Mouse (Mus musculus) CH12.LX (cell line): ENCODE measurements at regions not wholly inside any gene's neighbourhood (a gene's known extent, or its start where the extent isn't known, plus 50 kb on each side); places are given as distances from the start of the nearest gene placed in this dataset.
A peak's percentile ranks its signal among the peaks of the same experiment; 100 is the strongest.

Experiments used
- DNase-seq: peaks from one replicate; pipeline ENCODE4 v3.0.0-alpha.2; 2013; ENCODE audit errors: extremely low read depth
- H3K27ac ChIP-seq: 2 replicates; pipeline ENCODE4 v1.5.1; 2012; ENCODE audit warnings: low read depth, mild to moderate bottlenecking, control low read depth, moderate library complexity; ENCODE audit not compliant: insufficient read depth
- H3K27me3 ChIP-seq: replicated peaks from 2 replicates; pipeline ENCODE3; 2012; ENCODE audit warnings: inconsistent platforms
- H3K36me3 ChIP-seq, 2 experiments: replicated peaks in 1 of 2; 2 replicates each; pipeline versions ENCODE3 to v1.6.1; 2012; ENCODE audit warnings: inconsistent platforms in 1 of 2, low read length in 1 of 2, mild to moderate bottlenecking in 1 of 2, mixed read lengths in 1 of 2, moderate library complexity in 1 of 2; ENCODE audit not compliant: control insufficient read depth in 1 of 2, insufficient read depth in 1 of 2
- H3K4me1 ChIP-seq, 2 experiments: 2 replicates each; pipeline ENCODE4 v1.6.1; 2012; ENCODE audit warnings: inconsistent platforms in 1 of 2, moderate library complexity in 1 of 2; ENCODE audit not compliant: insufficient read depth in 2 of 2, control insufficient read depth in 1 of 2
- H3K4me2 ChIP-seq: 2 replicates; pipeline ENCODE4 v1.6.1; 2012; ENCODE audit warnings: low read depth, mild to moderate bottlenecking, control low read depth; ENCODE audit not compliant: poor library complexity, insufficient read depth, severe bottlenecking
- H3K4me3 ChIP-seq, 3 experiments: fragments of 150-350 bp in 1 of 3; sonication (generic) in 1 of 3; replicated peaks in 1 of 3; 2 replicates each; pipeline versions ENCODE3 to v1.5.1; 2011 to 2012; ENCODE audit warnings: low read depth in 2 of 3, low read length in 2 of 3, mild to moderate bottlenecking in 2 of 3, moderate library complexity in 2 of 3, control low read depth in 1 of 3, improper control_type of control experiment in 1 of 3, inconsistent platforms in 1 of 3, mixed read lengths in 1 of 3; ENCODE audit not compliant: poor library complexity in 1 of 3
- H3K79me2 ChIP-seq: replicated peaks from 2 replicates; pipeline ENCODE4 v1.6.1; 2012; ENCODE audit warnings: mild to moderate bottlenecking, moderate library complexity; ENCODE audit not compliant: control insufficient read depth, poor library complexity, insufficient read depth, severe bottlenecking; ENCODE audit errors: extremely low read depth
- H3K9ac ChIP-seq: 2 replicates; pipeline ENCODE4 v1.6.1; 2012; ENCODE audit warnings: low read depth, mild to moderate bottlenecking, control low read depth, moderate library complexity; ENCODE audit not compliant: insufficient read depth
- H3K9me3 ChIP-seq: replicated peaks from 2 replicates; pipeline ENCODE3; 2012; ENCODE audit warnings: low read length, inconsistent platforms, mixed read lengths
- CHD2 ChIP-seq: IDR thresholded peaks from 2 replicates; pipeline ENCODE4 v1.6.1; 2011; ENCODE audit warnings: low read length, improper control_type of control experiment
- CTCF ChIP-seq, 2 experiments: IDR thresholded peaks in 1 of 2; conservative IDR thresholded peaks in 1 of 2; 2 replicates each; pipeline ENCODE4 v1.5.1; 2011 to 2012; ENCODE audit warnings: low read depth in 2 of 2, low read length in 2 of 2, improper control_type of control experiment in 1 of 2, inconsistent platforms in 1 of 2, mild to moderate bottlenecking in 1 of 2, moderate library complexity in 1 of 2
- ELF1 ChIP-seq: IDR thresholded peaks from 2 replicates; pipeline ENCODE4 v1.6.1; 2014; ENCODE audit warnings: low read depth, mild to moderate bottlenecking, inconsistent platforms, low read length, improper control_type of control experiment
- EP300 ChIP-seq: IDR thresholded peaks from 2 replicates; pipeline ENCODE4 v1.6.1; 2011; ENCODE audit warnings: low read length, improper control_type of control experiment
- HCFC1 ChIP-seq: IDR thresholded peaks from 2 replicates; pipeline ENCODE4 v1.6.1; 2012; ENCODE audit warnings: low read depth, mild to moderate bottlenecking, inconsistent platforms, low read length, improper control_type of control experiment
- JUND ChIP-seq: conservative IDR thresholded peaks from 2 replicates; pipeline ENCODE4 v1.6.1; 2011; ENCODE audit warnings: low read depth, low read length, improper control_type of control experiment
- KAT2A ChIP-seq: IDR thresholded peaks from 2 replicates; pipeline ENCODE4 v1.6.1; 2012; ENCODE audit warnings: low read length, improper control_type of control experiment, inconsistent platforms; ENCODE audit not compliant: insufficient replicate concordance
- MAX ChIP-seq: IDR thresholded peaks from 2 replicates; pipeline ENCODE4 v1.6.1; 2011; ENCODE audit warnings: low read length, improper control_type of control experiment
- MAZ ChIP-seq: IDR thresholded peaks from 2 replicates; pipeline ENCODE4 v1.6.1; 2012; ENCODE audit warnings: low read depth, mild to moderate bottlenecking, inconsistent platforms, low read length, improper control_type of control experiment, moderate library complexity
- NRF1 ChIP-seq: IDR thresholded peaks from 2 replicates; pipeline ENCODE4 v1.6.1; 2014; ENCODE audit warnings: low read depth, mild to moderate bottlenecking, inconsistent platforms, low read length, improper control_type of control experiment, moderate library complexity
- POLR2A ChIP-seq: IDR thresholded peaks from 2 replicates; pipeline ENCODE4 v1.6.1; 2011; ENCODE audit warnings: low read depth, mild to moderate bottlenecking, improper control_type of control experiment, low read length
- POLR2AphosphoS2 ChIP-seq: IDR thresholded peaks from 2 replicates; pipeline ENCODE4 v1.6.1; 2011; ENCODE audit warnings: low read depth, low read length, improper control_type of control experiment
- RCOR1 ChIP-seq: conservative IDR thresholded peaks from 2 replicates; pipeline ENCODE4 v1.6.1; 2012; ENCODE audit warnings: low read depth, mild to moderate bottlenecking, inconsistent platforms, low read length, improper control_type of control experiment
- SIN3A ChIP-seq: IDR thresholded peaks from 2 replicates; pipeline ENCODE4 v1.6.1; 2012; ENCODE audit warnings: low read length, improper control_type of control experiment, inconsistent platforms
- SMC3 ChIP-seq: IDR thresholded peaks from 2 replicates; pipeline ENCODE4 v1.6.1; 2011; ENCODE audit warnings: low read depth, low read length, improper control_type of control experiment
- UBTF ChIP-seq: IDR thresholded peaks from 2 replicates; pipeline ENCODE4 v1.6.1; 2012; ENCODE audit warnings: low read depth, mild to moderate bottlenecking, inconsistent platforms, low read length, improper control_type of control experiment, moderate library complexity
- USF1 ChIP-seq: IDR thresholded peaks from 2 replicates; pipeline ENCODE4 v1.6.1; 2014; ENCODE audit warnings: low read depth, mild to moderate bottlenecking, inconsistent platforms, low read length, improper control_type of control experiment
- USF2 ChIP-seq: conservative IDR thresholded peaks from 2 replicates; pipeline ENCODE4 v1.6.1; 2011; ENCODE audit warnings: low read depth, low read length, improper control_type of control experiment
- ZNF384 ChIP-seq: IDR thresholded peaks from 2 replicates; pipeline ENCODE4 v1.6.1; 2012; ENCODE audit warnings: low read depth, low read length, improper control_type of control experiment, inconsistent platforms
- dilution Hi-C: fragments of 300-500 bp; cut with MboI; formaldehyde crosslinking; loops from 2 replicates; pipeline ENCODE4 v1.14.3; 2020; ENCODE audit warnings: low sequenced_read_pairs; ENCODE audit not compliant: extremely low pct_unique_long_range_greater_than_20kb, extremely low pct_ligation_motif_present
- in situ Hi-C: fragments of 300-500 bp; cut with MboI; formaldehyde crosslinking; loops from 3 replicates; pipeline ENCODE4 v1.14.3; 2019; ENCODE audit warnings: low sequenced_read_pairs, low pct_ligation_motif_present, low pct_unique_long_range_greater_than_20kb, mixed read lengths

DNA sequence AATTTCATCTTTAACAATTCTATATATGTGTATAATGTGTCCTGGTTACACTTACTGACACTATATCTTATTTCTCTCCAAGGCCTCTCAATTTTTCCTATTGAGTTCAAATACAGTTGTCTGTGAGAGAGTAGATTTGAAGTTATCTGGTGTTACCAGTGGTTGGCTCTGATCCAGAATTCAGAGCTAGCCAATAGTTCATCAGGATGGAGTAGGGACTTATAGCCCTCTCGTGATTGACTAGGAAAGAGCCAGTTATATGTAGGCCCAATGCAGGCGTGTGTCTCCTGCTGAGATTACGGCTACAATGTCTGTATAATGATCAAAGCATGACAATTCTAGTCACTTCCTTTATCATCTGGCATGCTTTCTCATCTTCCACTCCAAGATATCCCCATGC lies 1241.0 kb upstream of the Zeb2 start:
- Histone ChIP-seq H3K9me3 (no peaks in the 10 kb centered on the region), H3K36me3 (no peaks in the 10 kb centered on the region), H3K79me2 (no peaks in the 10 kb centered on the region), H3K4me1 (peaks cover 3 to 21% of the 10 kb centered on the region in 2 experiments; a peak in 3 of 4 replicates), H3K27me3 (no peaks in the 10 kb centered on the region), H3K4me3 (no peak overlapping the region), H3K4me2 (no peak overlapping the region), H3K9ac (no peak overlapping the region), H3K27ac (no peak overlapping the region)
- DNase-seq, result no peak
- dilution Hi-C loops (no loop called here), in situ Hi-C loops (no loop called here)
- TF ChIP-seq MAZ (no peak), UBTF (no peak), MAX (no peak)

DNA sequence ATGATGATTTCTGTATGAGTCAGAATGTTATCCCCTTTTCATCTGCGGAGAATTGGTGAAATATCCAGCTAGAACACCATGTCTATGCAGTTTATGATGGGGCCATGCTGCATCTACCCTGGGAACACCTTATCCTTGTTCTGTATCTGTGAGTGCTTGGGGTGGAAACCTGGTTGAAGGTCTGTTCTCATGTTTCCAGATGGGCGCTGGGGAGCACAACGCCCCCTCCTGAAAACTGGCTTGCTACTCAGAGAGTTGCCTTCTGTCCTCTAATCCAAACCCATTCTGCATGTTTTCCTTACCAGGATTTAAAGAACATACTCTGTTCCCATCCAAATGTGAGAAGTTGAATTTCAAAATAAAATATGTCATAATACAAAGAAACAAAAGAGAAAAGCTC lies 1239.5 kb upstream of the Zeb2 start:
- Histone ChIP-seq H3K27me3 (no peaks in the 10 kb centered on the region), H3K9ac (no peak overlapping the region), H3K36me3 (no peaks in the 10 kb centered on the region), H3K4me2 (no peak overlapping the region), H3K4me1 (peaks cover 3 to 9% of the 10 kb centered on the region in 2 experiments; a peak in 3 of 4 replicates), H3K79me2 (no peaks in the 10 kb centered on the region), H3K9me3 (no peaks in the 10 kb centered on the region), H3K4me3 (no peak overlapping the region), H3K27ac (no peak overlapping the region)
- no peak for TF ChIP-seq ZNF384
- DNase-seq, result no peak
- in situ Hi-C loops (no loop called here), dilution Hi-C loops (no loop called here)

DNA sequence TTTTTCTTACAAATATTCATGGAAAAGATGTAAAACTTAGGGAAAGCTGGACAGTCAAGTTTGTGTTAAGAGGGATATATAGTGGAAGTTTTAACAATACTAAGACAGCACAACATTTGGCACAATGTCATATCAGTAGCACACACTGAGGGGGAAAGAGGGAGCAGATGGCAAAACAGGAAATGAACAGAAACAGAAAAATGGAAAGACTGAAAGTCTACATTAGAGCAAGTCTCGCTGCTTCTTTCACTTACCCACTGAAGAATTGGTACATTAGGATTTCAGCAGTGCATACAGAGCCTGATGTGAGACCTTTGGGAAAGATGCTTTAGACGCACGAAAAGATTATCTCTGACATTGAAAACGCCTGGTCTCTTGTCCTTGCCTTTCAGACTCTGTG lies 1223.5 kb upstream of the Zeb2 start:
- dilution Hi-C loops (no loop called here), in situ Hi-C loops (no loop called here)
- H3K4me2 ChIP-seq, result peak overlapping the region; percentile 94
- TF ChIP-seq POLR2AphosphoS2 (no peak), CTCF (conservative IDR thresholded peaks at IDR 0.05 in 1 of 2, IDR thresholded peaks at IDR 0.05 in 1 of 2; ENCODE audit: low read depth in 2 of 2, low read length in 2 of 2) (no peak), EP300 (no peak), HCFC1 (no peak), RCOR1 (no peak), ZNF384 (no peak), SIN3A (no peak), USF1 (no peak), USF2 (no peak), KAT2A (no peak), CHD2 (no peak), JUND (no peak), POLR2A (no peak), SMC3 (no peak), ELF1 (no peak), NRF1 (no peak)
- H3K9me3 ChIP-seq, result no peaks in the 10 kb centered on the region
- no peaks in the 10 kb centered on the region for H3K79me2 ChIP-seq
- no peak overlapping the region for H3K27ac ChIP-seq
- H3K36me3 ChIP-seq, result no peaks in the 10 kb centered on the region
- peak overlapping the region; percentile 48; the same call in 1 of the 2 replicates for H3K9ac ChIP-seq
- H3K27me3 ChIP-seq, result no peaks in the 10 kb centered on the region
- DNase-seq, result no peak
- peaks cover 3 to 17% of the 10 kb centered on the region in 2 experiments; a peak in 3 of 4 replicates for H3K4me1 ChIP-seq
- no peak overlapping the region for H3K4me3 ChIP-seq
